Mouse (Mus musculus): Measurements from ENCODE around the gene Clic1.
A peak's percentile ranks its signal among the peaks of the same experiment; 100 is the strongest.
"Not testable (repeated sequence)": the region's sequence is repeated elsewhere in the genome, so short reads cannot be mapped to it uniquely, and the experiment has no call there.

The Clic1 gene

GRCm38 (mm10) chr17:35021163-35021808 lies 28.5 kb upstream of the Clic1 start:
- DNase-seq, result peak; percentile 92 to 94

GRCm38 (mm10) chr17:35021842-35022477 lies 27.8 kb upstream of the Clic1 start:
- DNase-seq, result peak in 1 of 2 experiments; percentile 6

- DNase-seq, result peak in 1 of 2 experiments; percentile 8
Observed at GRCm38 (mm10) chr17:35022541-35023060, 27.2 kb upstream of the Clic1 start.

- DNase-seq, result peak in 1 of 2 experiments; percentile 5
Observed at GRCm38 (mm10) chr17:35023221-35023620, 26.5 kb upstream of the Clic1 start.

- peak in 1 of 2 experiments; percentile 2 for DNase-seq
Observed at GRCm38 (mm10) chr17:35023756-35024155, 26.0 kb upstream of the Clic1 start.

- peak; percentile 9 to 13 for DNase-seq
Observed at GRCm38 (mm10) chr17:35024261-35024660, 25.5 kb upstream of the Clic1 start.

GRCm38 (mm10) chr17:35024691-35025488 lies 24.9 kb upstream of the Clic1 start:
- DNase-seq, result peak in 1 of 2 experiments; percentile 13

- DNase-seq, result peak in 1 of 2 experiments; percentile 11
Observed at GRCm38 (mm10) chr17:35026206-35026605, 23.6 kb upstream of the Clic1 start.

GRCm38 (mm10) chr17:35027277-35028068 lies 22.3 kb upstream of the Clic1 start, which contains the start of gene Sapcd1:
TSS of gene Sapcd1 (minus strand) at chr17:35028016.
- DNase-seq, result peak; percentile 43 to 60

GRCm38 (mm10) chr17:35028315-35028714 lies 21.5 kb upstream of the Clic1 start:
- no peak for DNase-seq

- DNase-seq, result peak in 1 of 2 experiments; percentile 41
Observed at GRCm38 (mm10) chr17:35029691-35030532, 19.9 kb upstream of the Clic1 start.

- DNase-seq, result no peak
Observed at GRCm38 (mm10) chr17:35031272-35031671, 18.5 kb upstream of the Clic1 start.

GRCm38 (mm10) chr17:35031880-35032279 lies 17.9 kb upstream of the Clic1 start:
- no peak for DNase-seq

GRCm38 (mm10) chr17:35032323-35032870 lies 17.4 kb upstream of the Clic1 start:
- no peak for DNase-seq

- not testable (repeated sequence) for DNase-seq
Observed at GRCm38 (mm10) chr17:35033703-35034102, 16.1 kb upstream of the Clic1 start.

GRCm38 (mm10) chr17:35034896-35035295 lies 14.9 kb upstream of the Clic1 start:
- DNase-seq, result no peak

GRCm38 (mm10) chr17:35039121-35039873 lies 10.5 kb upstream of the Clic1 start:
- DNase-seq, result no peak

GRCm38 (mm10) chr17:35043794-35044193 lies 6.0 kb upstream of the Clic1 start:
- no peak for DNase-seq

GRCm38 (mm10) chr17:35044904-35045806 lies 4.6 kb upstream of the Clic1 start:
- DNase-seq, result no peak

All from cerebellum, postnatal 25 days (tissue).